Mouse (Mus musculus) thymus, adult 2 months (tissue): ENCODE measurements around the gene Slc35f5. TPM values are rescaled to one million over a fixed set of nuclear protein-coding genes. Genes with fewer than 3 reads are reported as not detected.

Experiments
- DNase-seq: peaks from one replicate; pipeline ENCODE4 v3.0.0; 2021
- H3K27ac ChIP-seq: fragments of 200-500 bp; 2 replicates; pipeline ENCODE4 v1.5.1; 2012; ENCODE audit warnings: low read length, control low read depth; ENCODE audit not compliant: control insufficient read depth, insufficient read depth
- H3K27me3 ChIP-seq: fragments of 200-500 bp; 2 replicates; pipeline ENCODE4 v1.6.1; 2012; ENCODE audit warnings: mild to moderate bottlenecking, low read length, moderate library complexity, mixed read lengths; ENCODE audit not compliant: control insufficient read depth, insufficient read depth
- H3K36me3 ChIP-seq: fragments of 200-500 bp; 2 replicates; pipeline ENCODE4 v1.6.1; 2012; ENCODE audit warnings: mild to moderate bottlenecking, low read length, moderate library complexity; ENCODE audit not compliant: control insufficient read depth, insufficient read depth
- H3K4me1 ChIP-seq: fragments of 200-500 bp; replicated peaks from 2 replicates; pipeline ENCODE4 v1.6.1; 2012; ENCODE audit warnings: low read length; ENCODE audit not compliant: control insufficient read depth, insufficient read depth
- H3K4me3 ChIP-seq: fragments of 200-500 bp; 2 replicates; pipeline ENCODE4 v1.5.1; 2012; ENCODE audit warnings: mild to moderate bottlenecking, low read length, control low read depth, moderate library complexity; ENCODE audit not compliant: control insufficient read depth, insufficient read depth
- CTCF ChIP-seq: fragments of 200-500 bp; IDR thresholded peaks from 2 replicates; pipeline ENCODE4 v1.5.1; 2012; ENCODE audit warnings: mild to moderate bottlenecking, control low read depth, low read length, moderate library complexity, borderline replicate concordance; ENCODE audit not compliant: control insufficient read depth, poor library complexity, insufficient read depth; ENCODE audit errors: extremely low read depth
- POLR2A ChIP-seq: fragments of 200-500 bp; IDR thresholded peaks from 2 replicates; pipeline ENCODE4 v1.6.1; 2012; ENCODE audit warnings: mild to moderate bottlenecking, low read length, control low read depth, moderate library complexity; ENCODE audit not compliant: control insufficient read depth, poor library complexity, insufficient read depth; ENCODE audit errors: extremely low read depth
- WGBS: fragments of 180-500 bp; shearing (Covaris S2); methylation state at CpG from one replicate; pipeline ENCODE4 v1.1.7; 2018; 5-methylcytosine and 5-hydroxymethylcytosine counted together
- polyA plus RNA-seq: library from polyadenylated mRNA; depleted of rRNA; stranded (reverse); fragments of >200 nt; gene quantifications from 2 replicates; pipeline ENCODE4 v1.2.3, GENCODE M21; 2012

Gene Slc35f5
- polyA plus RNA-seq, 1 experiment: 5.5 TPM

GRCm38 (mm10) chr1:125568126-125568525 lies 7.7 kb downstream of the Slc35f5 start:
- DNase-seq: no peak
- Histone ChIP-seq H3K27ac (no peak overlapping the region), H3K4me3 (no peak overlapping the region), H3K4me1 (no peaks in the 10 kb centered on the region), H3K27me3 (no peaks in the 10 kb centered on the region), H3K36me3 (no peaks in the 10 kb centered on the region)
- TF ChIP-seq POLR2A: no peak
- TF ChIP-seq CTCF: no peak
- WGBS: 93% methylated on average over 4 of the region's 4 CpGs

- TF ChIP-seq CTCF (peak; percentile 59; the same call in 1 of the 2 replicates), POLR2A (no peak)
- WGBS: 72% methylated on average over 2 of the region's 2 CpGs
- Histone ChIP-seq H3K4me1 (no peaks in the 10 kb centered on the region), H3K36me3 (no peaks in the 10 kb centered on the region), H3K27ac (no peak overlapping the region), H3K4me3 (no peak overlapping the region), H3K27me3 (no peaks in the 10 kb centered on the region)
- peak; percentile 23 for DNase-seq
Observed at GRCm38 (mm10) chr1:125574219-125574618, 13.8 kb downstream of the Slc35f5 start.

GRCm38 (mm10) chr1:125575458-125576114 lies 15.2 kb downstream of the Slc35f5 start:
- no peak for DNase-seq
- Histone ChIP-seq H3K36me3 (no peaks in the 10 kb centered on the region), H3K4me3 (no peak overlapping the region), H3K27ac (no peak overlapping the region), H3K4me1 (no peaks in the 10 kb centered on the region), H3K27me3 (no peaks in the 10 kb centered on the region)
- WGBS: 81% methylated on average over 10 of the region's 10 CpGs
- TF ChIP-seq POLR2A (no peak), CTCF (no peak)

GRCm38 (mm10) chr1:125576965-125577364 lies 16.6 kb downstream of the Slc35f5 start:
- no peak overlapping the region for H3K4me3 ChIP-seq
- no peaks in the 10 kb centered on the region for H3K4me1 ChIP-seq
- H3K27me3 ChIP-seq: no peaks in the 10 kb centered on the region
- DNase-seq: no peak
- TF ChIP-seq POLR2A: no peak
- no peak for TF ChIP-seq CTCF
- no peaks in the 10 kb centered on the region for H3K36me3 ChIP-seq
- no peak overlapping the region for H3K27ac ChIP-seq

GRCm38 (mm10) chr1:125578091-125578490 lies 17.7 kb downstream of the Slc35f5 start:
- Histone ChIP-seq H3K27ac (no peak overlapping the region), H3K4me3 (no peak overlapping the region), H3K4me1 (no peaks in the 10 kb centered on the region), H3K27me3 (no peaks in the 10 kb centered on the region), H3K36me3 (no peaks in the 10 kb centered on the region)
- TF ChIP-seq POLR2A (no peak), CTCF (no peak)
- 89% methylated on average over 1 of the region's 1 CpGs for WGBS
- no peak for DNase-seq

GRCm38 (mm10) chr1:125581134-125581533 lies 20.7 kb downstream of the Slc35f5 start:
- WGBS: 93% methylated on average over 3 of the region's 3 CpGs
- no peak for DNase-seq
- no peak for TF ChIP-seq POLR2A
- TF ChIP-seq CTCF: no peak

GRCm38 (mm10) chr1:125603620-125604019 lies 43.2 kb downstream of the Slc35f5 start:
- Histone ChIP-seq H3K27me3 (no peaks in the 10 kb centered on the region), H3K4me3 (no peak overlapping the region), H3K27ac (no peak overlapping the region), H3K36me3 (no peaks in the 10 kb centered on the region), H3K4me1 (no peaks in the 10 kb centered on the region)
- WGBS: 79% methylated on average over 4 of the region's 4 CpGs
- DNase-seq: no peak
- TF ChIP-seq CTCF: no peak
- TF ChIP-seq POLR2A: no peak

More at GRCm38 (mm10) chr1:125581134-125581533, 20.7 kb downstream of the Slc35f5 start:
- Histone ChIP-seq H3K27ac (no peak overlapping the region), H3K27me3 (no peaks in the 10 kb centered on the region), H3K4me3 (no peak overlapping the region), H3K4me1 (no peaks in the 10 kb centered on the region), H3K36me3 (no peaks in the 10 kb centered on the region)
